Mouse (Mus musculus): ENCODE data around the gene Cfap43.
"Not testable (repeated sequence)": the region's sequence is repeated elsewhere in the genome, so short reads cannot be mapped to it uniquely, and the experiment has no call there.

Gene Cfap43

DNA sequence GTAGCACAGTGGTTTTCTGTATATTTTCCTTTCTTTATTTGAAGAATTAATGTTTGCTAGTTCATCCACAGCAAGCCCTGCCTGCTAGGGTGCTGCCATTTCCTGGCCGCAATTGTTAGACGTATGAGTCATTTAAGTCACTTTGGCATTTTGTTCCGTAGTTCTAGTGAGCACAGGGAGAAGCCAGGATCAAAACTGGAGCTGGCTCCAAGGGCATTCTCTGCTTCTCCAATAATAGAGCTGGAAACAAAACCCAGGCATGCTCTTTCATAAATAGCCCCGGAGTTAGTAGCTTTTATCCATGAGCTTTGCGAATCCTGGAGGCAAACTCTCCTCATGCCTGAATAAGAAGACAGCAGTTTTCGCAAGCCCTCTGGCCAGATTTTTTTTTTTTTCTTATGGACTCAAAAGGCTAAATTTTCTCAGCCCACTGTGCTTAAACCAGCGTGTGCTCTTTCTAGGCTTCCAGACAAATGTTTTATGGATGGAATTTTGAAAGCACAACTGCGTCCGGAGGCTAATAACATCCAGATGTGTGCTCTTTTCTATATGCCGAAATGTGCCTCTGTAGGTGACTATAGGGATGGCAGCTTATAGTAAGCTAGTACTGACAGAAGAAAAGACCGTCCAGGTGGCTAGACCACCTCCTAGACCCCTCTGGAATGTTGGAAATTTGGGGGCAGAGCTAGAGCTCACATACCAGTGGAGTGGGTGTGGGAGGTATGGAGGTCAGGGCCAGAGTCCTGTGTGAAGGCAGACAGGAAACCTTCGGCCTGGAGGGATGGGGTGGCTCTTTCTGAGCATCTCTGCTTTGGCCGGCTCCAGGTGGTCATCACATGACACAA, 64.9 kb downstream of the Cfap43 start:
- no peak for DNase-seq (ENCODE audit: low read depth, low spot score)

DNA sequence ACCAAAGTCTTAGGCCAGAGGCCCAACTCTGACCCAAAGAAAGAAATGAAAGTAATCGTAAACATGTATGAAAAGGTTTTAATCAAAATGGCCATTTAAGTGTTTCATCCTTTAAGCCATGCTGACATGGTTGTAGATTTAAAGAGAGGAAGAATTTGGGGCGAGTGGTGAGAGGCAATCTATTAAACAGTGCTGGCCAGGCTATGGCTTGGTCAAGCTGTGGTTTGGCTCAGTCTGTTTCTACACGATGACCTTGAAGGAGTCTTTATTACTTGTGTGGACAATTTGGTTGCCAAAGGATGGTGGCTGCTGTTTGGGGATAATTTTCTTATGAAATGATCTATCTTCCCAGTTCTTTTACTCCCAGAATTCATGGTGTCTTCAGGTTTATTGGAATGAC, 66.0 kb downstream of the Cfap43 start:
- no peak for DNase-seq (ENCODE audit: low read depth, low spot score)

DNA sequence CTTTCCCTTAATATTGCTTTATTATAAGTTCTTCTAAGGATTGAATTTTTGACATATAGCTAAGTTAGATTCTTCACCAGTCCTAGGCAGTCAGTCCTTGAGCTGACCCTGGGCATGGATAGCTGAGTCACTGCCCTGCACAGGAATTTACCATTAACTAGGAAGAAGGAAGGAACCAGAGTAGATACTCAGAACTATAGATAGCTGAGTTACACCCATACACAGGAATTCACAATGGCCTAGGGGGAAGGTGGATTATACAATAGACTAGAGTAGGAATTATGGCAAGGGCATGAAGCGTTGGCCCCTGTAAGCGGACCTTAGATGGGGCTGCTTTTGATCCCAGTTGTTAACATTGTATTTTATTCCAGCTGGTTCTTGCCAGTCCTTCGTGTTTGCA, 67.0 kb downstream of the Cfap43 start:
- DNase-seq (ENCODE audit: low read depth, low spot score), result not testable (repeated sequence)

DNA sequence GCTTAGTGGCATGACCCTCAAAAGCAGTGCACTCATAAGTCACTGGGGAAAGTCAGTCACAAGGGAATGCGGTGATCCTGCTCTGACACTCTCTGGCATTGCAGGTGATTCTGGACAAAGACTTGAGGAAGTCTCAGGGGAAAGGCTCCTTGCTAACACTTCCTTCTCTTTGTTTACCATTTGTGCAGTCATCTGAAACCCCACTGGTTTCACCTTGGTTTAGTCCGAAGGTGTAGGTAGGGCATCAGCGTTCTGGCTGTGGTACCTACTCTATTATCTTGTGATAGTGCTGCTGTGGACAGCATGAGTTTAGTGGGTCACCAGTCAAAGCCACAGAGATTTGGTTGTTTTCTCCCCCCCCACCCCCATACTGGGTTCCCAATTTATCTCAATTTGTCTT, 69.4 kb downstream of the Cfap43 start:
- no peak for DNase-seq (ENCODE audit: low read depth, low spot score)

DNA sequence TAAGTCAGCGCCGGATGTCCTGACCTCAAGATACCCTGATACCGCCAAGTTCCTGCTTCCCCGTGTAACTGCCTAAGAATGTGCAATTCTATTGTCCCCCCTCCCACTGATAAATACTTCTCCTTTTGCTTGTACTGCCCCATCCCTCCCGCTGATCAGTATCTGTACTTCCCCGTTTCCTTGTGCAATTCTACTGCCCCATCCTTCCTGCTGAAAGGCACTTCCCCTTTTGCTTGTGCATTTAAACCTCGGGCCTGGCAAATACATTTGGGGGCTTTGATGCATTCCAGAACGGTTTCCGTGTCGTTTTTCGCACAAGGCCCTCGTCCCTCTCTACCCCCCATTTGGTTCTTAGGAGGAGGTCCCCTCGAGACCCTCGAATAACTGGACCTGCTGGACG, 77.9 kb downstream of the Cfap43 start:
- not testable (repeated sequence) for DNase-seq (ENCODE audit: low read depth, low spot score)

DNA sequence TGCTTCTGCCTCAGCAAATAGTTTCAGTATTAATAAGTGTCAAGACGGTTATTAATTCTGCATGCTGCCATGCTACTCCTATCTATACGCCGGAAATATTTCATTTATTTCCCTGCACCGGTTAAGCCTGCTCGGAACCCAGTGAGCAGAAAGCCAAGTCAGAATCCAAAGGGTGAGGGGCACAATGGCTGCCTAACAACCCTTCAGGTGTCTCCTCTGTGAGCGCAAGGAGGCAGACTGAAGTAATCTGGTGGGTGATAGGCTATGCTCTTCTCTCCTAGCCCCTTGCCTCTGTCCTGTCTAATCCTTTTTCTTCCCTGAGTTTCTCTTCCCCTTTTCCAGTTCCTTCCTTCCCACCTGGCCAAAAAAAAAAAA, 81.6 kb downstream of the Cfap43 start:
- no peak for DNase-seq (ENCODE audit: low read depth, low spot score)

DNA sequence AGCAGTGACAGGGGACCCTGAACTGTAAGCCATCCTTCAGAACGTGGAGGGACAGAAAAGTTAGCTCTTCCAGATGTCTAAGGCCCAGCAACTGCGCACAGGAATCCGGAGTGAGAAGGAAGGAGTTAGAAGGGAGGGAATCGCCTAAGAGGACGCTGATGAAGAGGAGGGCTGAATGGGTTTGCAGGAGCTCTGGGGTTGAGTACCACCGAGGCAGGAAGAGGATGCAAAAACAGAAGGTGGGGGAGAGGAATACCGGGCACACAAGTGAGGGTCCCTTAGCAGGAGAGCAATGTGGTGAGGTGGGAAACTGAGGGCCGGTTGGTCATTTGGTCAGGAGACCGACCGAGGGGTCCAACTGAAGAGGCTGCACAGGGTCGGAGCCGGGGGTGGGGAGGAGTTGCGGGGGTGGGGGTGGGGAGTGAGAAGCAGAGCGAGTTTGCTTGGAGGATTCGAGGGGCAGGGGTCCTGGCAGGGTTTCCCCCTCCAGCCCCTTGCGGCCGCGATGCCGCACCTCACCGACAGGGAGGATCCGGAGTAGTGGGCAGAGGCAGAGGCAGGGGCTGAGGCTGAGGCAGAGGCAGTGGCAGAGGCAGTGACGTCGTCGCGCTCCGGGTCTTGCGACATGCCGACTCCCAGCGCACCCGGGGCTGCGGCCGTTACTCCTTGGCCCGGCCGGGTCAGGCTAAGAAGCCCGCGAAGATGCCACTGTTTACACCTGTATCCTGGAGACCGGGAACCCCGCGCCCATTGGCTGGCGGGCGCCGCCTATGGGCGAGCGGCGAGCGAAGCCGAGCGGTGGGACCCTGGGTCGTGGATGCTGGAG, 82.2 kb downstream of the Cfap43 start:
- no peak for DNase-seq (ENCODE audit: low read depth, low spot score)

DNA sequence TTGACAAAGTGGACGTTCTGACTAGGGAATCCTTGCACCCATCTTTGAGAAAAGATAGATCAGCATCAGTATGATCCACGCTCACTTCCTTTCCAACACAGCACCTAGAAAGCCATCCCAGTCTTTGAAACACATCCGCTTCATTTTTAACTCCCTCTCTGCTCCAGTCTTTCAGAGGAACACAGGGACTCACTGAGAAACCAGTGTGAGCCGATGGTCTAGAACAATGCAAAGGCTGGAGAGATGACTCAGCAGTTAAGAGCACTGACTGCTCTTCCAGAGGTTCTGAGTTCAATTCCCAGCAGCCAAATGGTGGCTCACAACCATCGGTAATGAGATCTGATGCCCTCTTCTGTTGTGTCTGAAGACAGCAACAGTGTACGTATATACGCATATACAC, 83.3 kb downstream of the Cfap43 start:
- no peak for DNase-seq (ENCODE audit: low read depth, low spot score)

DNA sequence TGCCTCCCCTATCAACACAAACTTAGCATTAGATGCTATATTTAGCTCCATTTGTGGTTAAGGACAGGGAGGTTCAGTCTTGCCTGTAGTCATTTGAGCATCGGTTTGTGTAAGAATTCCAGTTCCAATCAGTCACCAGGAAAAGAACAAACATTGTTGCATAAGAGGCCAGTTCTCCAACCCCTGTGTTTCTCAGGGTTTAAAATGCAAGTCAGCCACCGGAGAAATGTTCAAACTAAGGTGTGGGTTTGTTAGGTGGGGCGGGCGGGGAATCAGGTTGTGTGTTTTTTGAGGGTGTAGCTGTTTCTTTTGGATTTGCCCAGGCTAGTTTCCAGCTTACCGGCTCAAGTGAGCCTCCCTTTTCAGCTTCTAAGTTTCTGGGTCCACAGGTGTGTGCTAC, 84.5 kb downstream of the Cfap43 start:
- no peak for DNase-seq (ENCODE audit: low read depth, low spot score)

DNA sequence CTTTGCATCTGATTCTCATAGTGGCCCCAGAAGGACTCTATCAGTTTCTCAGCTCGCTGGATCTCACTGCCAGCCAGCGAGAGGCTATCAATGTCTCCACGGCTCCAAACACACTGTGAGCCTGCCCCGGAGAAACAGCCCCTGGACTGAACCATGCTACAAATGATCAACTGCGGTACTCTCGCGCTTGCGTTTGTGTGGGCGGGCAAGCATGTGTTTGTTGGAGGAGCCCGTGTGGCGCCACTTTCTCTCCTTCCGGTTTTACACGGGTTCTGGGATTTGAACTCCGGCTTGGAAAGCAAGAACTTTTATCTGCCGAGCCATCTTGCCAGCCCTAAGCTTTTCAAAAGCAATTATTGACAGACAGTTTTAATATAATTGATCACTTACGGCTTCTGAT, 86.8 kb downstream of the Cfap43 start:
- no peak for DNase-seq (ENCODE audit: low read depth, low spot score)

DNA sequence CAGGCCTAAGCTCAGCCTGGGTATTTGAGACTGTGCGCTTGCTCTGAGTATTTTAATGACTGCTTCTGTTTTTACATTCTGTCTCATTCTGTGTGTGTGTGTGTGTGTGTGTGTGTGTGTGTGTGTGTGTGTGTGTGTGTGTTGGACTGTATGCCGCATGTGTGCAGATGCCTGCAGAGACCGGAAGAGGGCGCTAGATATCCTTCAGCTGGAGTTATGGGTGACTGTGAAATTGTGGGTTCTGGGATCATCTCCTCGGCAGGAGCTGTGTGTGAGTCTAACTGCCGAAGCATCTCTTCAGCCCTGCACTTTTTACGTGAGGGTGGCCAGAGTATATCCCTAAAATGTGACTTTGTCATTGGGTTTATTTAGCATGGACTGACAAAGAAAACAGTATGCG, 88.0 kb downstream of the Cfap43 start:
- no peak for DNase-seq (ENCODE audit: low read depth, low spot score)

DNA sequence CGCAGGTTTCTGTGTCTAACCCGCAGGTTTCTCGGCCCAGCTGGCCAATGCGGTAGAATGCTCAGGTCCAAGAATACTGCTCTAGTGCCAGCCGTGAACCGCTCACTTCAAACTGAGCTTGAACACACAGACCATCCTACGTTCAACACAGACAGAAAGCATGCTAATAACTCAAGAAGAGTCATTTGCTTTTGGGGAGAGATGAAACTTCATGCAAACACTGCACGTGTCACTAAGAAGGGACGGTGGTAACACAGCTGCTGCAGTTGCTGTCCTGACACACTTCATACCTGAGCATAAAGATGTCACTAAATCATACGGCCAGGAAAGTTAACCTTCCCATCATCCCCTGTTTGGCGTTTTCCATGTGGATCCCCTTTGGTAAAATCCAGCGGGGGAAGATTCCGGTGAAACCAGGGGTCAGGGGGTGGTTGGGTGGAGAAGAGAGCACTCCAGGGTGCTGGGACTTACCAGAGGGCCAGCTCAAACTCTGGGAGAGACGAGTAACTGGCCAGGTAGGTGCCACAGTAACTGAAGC, 89.1 kb downstream of the Cfap43 start:
- DNase-seq (ENCODE audit: low read depth, low spot score), result no peak

DNA sequence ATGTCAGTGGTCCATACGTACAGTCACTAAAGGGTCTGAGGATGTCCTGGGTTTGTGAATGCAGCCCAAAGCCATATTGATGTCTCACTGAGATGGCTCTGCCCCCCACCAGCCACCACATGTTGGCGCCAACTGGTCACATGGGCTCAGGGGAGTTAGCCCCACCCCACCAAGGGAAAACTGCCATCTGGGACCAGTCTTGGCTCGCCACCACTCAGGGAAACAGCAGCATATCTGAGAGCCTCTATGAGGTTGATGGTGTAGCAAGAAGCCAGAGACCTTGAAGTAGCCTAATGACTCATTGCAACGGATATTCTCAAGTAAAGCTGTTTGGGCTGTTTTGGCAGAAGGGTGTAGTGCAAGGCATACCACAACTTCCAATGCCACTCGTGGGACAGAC, 95.1 kb downstream of the Cfap43 start:
- DNase-seq (ENCODE audit: low read depth, low spot score), result no peak

DNA sequence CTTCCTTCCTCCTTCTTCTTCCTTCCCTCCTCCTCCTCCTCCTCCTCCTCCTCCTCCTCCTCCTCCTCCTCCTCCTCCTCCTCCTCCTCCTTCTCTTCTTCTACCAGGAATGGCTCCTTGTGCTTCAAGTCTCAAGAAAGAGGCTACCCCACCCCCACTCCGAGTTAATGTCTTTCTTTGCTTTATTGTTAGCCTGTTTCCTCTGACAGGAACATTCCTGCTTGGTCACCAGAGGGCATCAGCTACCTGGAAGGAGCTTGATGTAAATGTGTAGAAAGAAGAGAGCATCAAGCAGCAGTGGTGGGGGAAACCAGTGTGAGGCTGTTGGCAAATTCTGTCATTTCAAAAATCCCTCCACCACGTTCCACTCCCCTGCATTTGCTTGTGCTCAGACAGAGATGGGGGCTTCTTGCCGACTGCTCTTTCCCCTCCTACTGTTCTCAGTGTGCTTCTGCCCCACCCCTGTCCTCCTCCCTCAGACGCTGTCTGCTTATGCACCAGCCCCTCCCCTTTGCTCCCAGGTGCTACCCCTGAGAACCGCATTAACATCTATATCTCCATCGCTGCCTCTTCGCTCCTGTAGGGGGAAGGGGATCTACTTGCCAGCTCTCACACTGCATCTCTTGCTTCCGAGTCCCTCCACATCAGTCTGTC, 96.8 kb downstream of the Cfap43 start:
- DNase-seq (ENCODE audit: low read depth, low spot score), result no peak

DNA sequence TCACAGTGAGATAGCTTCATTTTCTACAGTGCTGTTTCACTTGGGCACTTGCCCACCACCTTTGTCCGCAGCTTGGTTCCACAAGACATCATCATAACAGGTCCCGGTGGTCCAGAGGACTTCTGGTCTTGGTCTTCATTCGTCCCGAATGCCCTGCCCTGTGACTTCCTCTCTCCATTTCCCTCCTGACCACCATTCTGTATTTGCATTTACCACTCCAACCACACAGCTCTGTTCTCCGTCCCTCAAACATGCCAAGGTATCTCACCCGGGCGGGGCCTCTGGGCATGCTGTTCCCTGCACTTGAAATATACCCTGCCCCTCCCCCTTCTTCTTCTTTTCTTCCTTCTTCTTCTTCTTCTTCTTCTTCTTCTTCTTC, 97.6 kb downstream of the Cfap43 start:
- DNase-seq (ENCODE audit: low read depth, low spot score), result no peak

DNA sequence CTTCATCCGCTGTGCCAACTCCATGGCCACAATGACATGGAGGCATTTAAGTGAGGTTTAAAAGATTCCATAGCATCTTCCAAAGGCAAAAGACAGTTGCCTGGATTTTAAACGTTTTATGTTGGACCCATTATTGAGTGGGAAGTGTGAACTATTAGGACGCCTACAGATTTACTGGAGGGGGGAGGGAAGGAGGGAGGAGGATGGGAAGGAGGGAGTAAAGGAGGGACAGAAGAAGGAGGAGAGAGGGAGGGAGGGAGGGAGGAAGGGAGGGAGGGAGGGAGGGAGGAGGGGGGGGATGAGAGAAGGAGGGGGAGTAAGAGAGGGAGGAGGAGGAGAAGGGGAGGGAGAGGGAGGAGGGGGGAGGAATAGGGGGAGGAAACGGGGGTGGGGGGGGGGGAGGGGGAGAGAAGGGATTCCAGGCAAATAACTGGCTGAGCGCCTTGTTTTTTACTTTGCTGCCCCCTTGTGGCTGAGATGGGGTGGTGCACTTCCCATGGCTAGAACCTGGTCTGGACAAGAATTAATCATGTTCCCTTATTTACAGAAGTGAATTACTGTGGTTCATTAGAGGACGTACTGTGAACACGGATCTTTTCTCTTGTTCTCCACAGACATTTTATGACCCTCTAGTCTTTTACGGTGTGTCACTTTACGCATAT, 98.1 kb downstream of the Cfap43 start:
- peak; percentile 44 for DNase-seq (ENCODE audit: low read depth, low spot score)

DNA sequence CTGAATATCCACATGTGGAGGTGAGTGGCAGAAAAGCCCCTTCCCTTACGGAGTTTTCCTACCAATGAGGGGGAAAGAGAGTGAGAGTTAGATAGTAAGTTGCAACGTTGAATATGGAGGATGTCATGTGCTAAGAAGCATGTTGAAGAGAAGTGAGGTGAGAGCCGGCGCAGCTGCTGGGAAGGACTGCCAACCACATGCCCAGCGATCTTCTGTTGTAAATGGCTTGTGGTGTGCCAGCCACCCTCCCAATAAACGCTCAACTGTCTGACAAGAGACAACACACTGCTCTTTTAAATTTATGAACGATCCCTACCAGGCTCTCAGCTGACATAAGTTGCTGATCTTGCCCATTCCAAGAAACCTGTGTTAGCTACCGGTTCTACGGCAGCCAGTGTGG, 101.4 kb downstream of the Cfap43 start:
- DNase-seq (ENCODE audit: low read depth, low spot score), result no peak

DNA sequence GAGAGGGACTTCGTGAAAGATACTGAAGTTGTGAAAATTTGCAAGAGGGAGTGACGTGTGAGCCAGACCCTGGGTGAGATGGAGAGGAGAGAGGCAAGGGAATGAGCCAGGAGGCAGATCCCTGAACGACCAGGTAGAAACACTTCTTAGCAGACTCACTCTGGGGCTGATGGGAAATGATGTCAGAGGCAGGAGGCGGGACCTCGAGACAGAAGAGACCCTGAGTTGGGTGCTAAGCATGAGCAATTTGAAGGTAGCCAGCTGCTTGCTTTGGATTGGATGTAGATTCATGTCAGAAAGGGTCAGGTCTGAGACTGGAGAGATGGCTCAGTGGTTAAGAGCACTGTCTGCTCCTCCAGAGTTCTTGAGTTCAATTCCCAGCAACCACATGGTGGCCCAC, 104.4 kb downstream of the Cfap43 start:
- no peak for DNase-seq (ENCODE audit: low read depth, low spot score)

DNA sequence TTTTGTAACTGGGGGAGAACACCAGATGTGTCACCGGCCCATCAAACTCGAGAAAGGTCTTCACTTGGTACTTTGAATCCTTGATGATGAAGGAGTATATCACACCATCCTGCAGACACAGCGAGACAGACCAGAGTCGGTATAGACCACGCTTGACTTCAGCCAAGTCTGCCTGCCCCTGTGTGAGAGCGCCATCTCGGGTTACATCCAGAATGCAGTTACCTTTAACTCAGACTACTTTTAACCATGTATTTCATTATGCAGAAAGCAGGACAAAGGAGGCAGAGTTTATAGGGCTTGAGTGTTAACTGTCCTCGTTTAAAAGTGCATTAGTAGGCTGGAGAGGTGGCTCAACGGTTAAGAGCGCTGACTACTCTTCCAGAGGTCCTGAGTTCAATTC, 107.0 kb downstream of the Cfap43 start:
- DNase-seq (ENCODE audit: low read depth, low spot score), result no peak

DNA sequence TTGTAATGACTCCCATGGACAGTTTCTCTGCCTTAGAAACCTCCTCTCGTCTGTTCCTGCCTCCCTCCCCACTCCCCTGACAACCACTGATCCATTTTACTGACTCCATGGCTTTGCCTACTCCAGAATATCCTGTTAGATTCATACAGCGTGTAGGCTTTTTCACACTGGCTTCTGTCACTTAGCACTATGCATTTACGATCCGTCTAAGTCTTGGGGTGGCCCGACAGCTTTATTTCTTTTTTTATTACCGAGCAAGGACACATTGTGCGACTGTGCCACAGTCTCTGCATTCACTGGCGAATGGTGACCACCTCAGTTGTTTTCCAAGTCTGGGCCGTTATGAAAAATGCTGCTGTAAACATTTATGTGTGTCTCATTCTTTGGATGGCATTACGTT, 120.5 kb downstream of the Cfap43 start:
- DNase-seq (ENCODE audit: low read depth, low spot score), result no peak

DNA sequence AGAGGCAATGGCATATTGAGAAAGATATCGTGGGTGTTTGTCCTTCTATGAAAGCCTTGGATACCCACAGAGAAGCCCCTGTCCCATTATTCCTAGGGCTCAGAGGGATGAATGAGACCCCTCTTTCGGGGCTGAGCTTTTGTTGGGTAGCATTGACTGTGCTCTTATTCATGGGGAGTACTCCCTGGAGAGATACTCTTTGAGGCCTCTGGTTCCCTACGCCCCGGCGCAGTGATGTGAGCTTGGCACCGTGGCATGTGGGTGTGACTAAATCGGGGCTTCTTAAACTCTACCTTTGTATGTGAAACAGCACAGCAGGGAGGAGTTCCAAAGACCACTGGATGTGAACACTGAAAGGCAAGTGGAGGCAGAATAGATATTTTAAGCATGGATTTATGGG, 122.4 kb downstream of the Cfap43 start:
- DNase-seq (ENCODE audit: low read depth, low spot score), result no peak
